Mouse (Mus musculus) cortical plate, adult 2 months (tissue): ENCODE results near the gene Gm27029.

Experiments
- CTCF ChIP-seq: fragments of 200-500 bp; IDR thresholded peaks from 2 replicates; pipeline ENCODE4 v1.5.1; 2011; ENCODE audit warnings: mild to moderate bottlenecking, control low read depth, low read length; ENCODE audit not compliant: insufficient read depth; ENCODE audit errors: extremely low read depth
- POLR2A ChIP-seq: fragments of 200-500 bp; IDR thresholded peaks from 2 replicates; pipeline ENCODE4 v1.6.1; 2011; ENCODE audit warnings: mild to moderate bottlenecking, low read length, control low read depth; ENCODE audit not compliant: insufficient read depth; ENCODE audit errors: extremely low read depth

DNA sequence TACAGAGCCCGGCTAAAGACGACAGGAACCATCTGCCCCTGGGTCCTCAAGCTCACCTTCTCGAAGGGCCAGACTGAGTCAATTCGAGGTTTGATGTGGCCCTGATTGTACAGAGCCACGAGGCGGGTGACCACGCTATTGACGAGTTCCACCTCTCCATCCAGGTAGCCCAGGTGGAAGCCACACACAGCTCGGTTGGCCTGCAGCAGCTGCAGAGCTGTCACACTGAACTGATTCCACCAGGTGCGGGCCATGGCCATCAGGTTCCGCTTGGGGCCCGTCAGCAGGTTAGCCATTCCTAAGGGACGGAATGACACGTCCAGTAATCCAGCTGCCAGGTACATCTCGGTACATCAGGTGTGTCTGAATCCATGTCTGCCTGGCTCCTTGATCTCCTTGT lies 35.7 kb upstream of the Gm27029 start:
- TF ChIP-seq CTCF = no peak
- no peak for TF ChIP-seq POLR2A
